Mouse (Mus musculus): ENCODE measurements around the gene Fga. TPM values are rescaled to one million over a fixed set of nuclear protein-coding genes. Genes with fewer than 3 reads are reported as not detected.

The Fga gene
- total RNA-seq, 2 experiments from 2014 or later = not detected

DNA sequence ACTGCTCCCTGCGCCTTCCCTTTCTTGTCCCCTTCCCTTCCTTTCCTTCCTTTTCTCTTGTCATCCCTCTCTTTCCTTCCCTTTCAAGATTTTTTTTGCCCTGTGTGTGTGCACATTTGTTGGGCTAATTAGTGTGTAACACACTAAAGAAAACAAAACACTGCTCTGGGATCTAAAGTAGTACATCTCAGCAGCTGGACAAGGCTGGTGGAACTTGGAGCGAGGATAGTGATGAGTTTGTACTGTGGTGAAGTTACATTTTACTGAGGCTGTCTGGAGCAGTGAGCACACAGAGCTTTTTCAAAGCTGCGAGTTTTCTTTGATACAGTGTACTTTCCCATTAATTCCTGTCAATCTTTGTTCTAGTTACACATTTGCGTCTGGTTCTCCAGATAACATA is 44.4 kb downstream of the Fga start:
- no peak for DNase-seq (ENCODE audit: low spot score)
- intact Hi-C loops (cut with DNase I) = no loop called here

DNA sequence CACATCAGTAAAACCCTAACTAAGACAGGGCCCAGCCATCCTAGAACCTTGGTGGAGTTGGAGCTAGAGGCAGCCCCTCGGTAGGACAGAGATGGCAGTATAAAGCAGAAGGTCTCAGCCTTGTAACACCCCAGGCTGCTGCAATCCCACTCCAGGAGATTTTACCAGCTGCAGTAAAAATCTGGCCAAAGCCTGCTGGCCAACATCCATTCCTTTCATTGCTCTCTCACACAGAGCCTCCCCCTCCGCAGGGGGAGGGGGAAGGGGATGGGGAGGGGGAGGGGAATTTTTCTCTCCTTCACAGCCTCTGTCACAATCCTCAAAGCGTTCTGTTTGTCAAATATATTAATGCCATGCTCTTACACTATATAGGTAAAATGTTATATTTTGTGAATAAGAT is 50.7 kb downstream of the Fga start:
- intact Hi-C loops (cut with DNase I) = no loop called here
- no peak for DNase-seq (ENCODE audit: low spot score)

DNA sequence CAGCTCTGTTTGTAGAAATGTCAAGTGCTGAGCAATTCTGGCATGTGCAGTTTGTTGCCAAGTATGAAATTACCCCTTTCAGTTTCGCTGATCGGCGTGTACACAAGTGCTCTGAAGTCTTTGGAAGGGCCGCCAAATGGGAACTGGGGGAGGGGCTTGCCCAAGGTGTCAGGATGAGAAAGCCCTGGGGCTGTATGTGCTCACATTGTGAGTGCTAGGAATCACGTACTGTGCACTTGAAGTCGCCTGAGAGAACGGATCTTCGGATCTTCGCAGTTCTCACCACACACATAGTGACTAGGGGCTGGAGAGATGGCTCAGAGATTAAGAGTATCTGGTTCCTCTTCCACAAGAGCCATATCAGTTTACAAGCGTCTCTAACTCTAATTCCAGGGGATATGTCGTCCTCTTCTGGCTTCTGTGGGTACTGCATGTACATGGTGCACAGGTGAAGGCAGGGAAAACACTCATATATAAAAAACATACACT is 54.7 kb downstream of the Fga start:
- intact Hi-C loops (cut with DNase I) = loop anchor here (1.0 kb wide), 1 partner anchor 81 kb away; no protein-coding TSS in a partner anchor
- no peak for DNase-seq (ENCODE audit: low spot score)

Other genes with a start within 250 kb of the Fga start
- gene Rbm46, start 149.6 kb upstream of the Fga start, total RNA-seq (2021) = under 1 TPM; 0.18 to 0.28 TPM
- gene Lrat, start 122.1 kb upstream of the Fga start, total RNA-seq (2021) = 1 to 10 TPM in 1 of 2 experiments, under 1 TPM in 1; 0.75 to 1.7 TPM
- not detected for gene Fgg, start 18.4 kb upstream of the Fga start, total RNA-seq (2021)
- gene Fgb, start 23.8 kb downstream of the Fga start, total RNA-seq (2021) = not detected
- 10 to 100 TPM; 25.5 to 27.9 TPM for gene Plrg1, start 29.4 kb downstream of the Fga start, total RNA-seq (2021)
- under 1 TPM; 0.64 to 0.70 TPM for gene Dchs2, start 101.9 kb downstream of the Fga start, total RNA-seq (2021)